Mouse (Mus musculus) embryonic facial prominence, embryonic 13.5 days (tissue): ENCODE measurements around the gene Lcn4. TPM values are rescaled to one million over a fixed set of nuclear protein-coding genes. Genes with fewer than 3 reads are reported as not detected.

Experiments
- polyA plus RNA-seq: library from polyadenylated mRNA; unstranded; fragments of >200 nt; fragmentation: Nextera tagmentation; extraction: Ambion mirVana; gene quantifications from 2 replicates; pipeline ENCODE4 v1.2.1, GENCODE M21; 2015

Gene Lcn4
- polyA plus RNA-seq, 1 experiment from 2014 or later, result not detected

Other genes starting within 250 kb of the Lcn4 start
- gene Sec16a, start 226.1 kb downstream of the Lcn4 start, polyA plus RNA-seq, result 22.7 and 27.9 TPM in 2 replicates
- 17.3 and 17.8 TPM in 2 replicates for gene Notch1, start 154.6 kb downstream of the Lcn4 start, polyA plus RNA-seq
- 88.5 and 92.7 TPM in 2 replicates for gene Egfl7, start 91.3 kb downstream of the Lcn4 start, polyA plus RNA-seq
- not detected in 2 replicates for gene Gm20532, start 84.6 kb downstream of the Lcn4 start, polyA plus RNA-seq
- gene Agpat2, start 66.9 kb downstream of the Lcn4 start, polyA plus RNA-seq, result 23.4 and 25.2 TPM in 2 replicates
- gene Fam69b, start 42.8 kb downstream of the Lcn4 start, polyA plus RNA-seq, result 65.6 and 66.6 TPM in 2 replicates
- gene Abo, start 193.7 kb upstream of the Lcn4 start, polyA plus RNA-seq, result not detected in 2 replicates
- 32.9 and 33.1 TPM in 2 replicates for gene Surf6, start 231.6 kb upstream of the Lcn4 start, polyA plus RNA-seq
- 55.1 and 60.5 TPM in 2 replicates for gene Med22, start 239.4 kb upstream of the Lcn4 start, polyA plus RNA-seq
- gene Rpl7a, start 239.5 kb upstream of the Lcn4 start, polyA plus RNA-seq, result 596 and 711 TPM in 2 replicates
- 49.0 and 49.1 TPM in 2 replicates for gene Surf2, start 245.1 kb upstream of the Lcn4 start, polyA plus RNA-seq
- 54.1 and 63.3 TPM in 2 replicates for gene Surf1, start 245.2 kb upstream of the Lcn4 start, polyA plus RNA-seq